ENCODE assay signal across 8 mouse cellular contexts in the genomic region with DNA sequence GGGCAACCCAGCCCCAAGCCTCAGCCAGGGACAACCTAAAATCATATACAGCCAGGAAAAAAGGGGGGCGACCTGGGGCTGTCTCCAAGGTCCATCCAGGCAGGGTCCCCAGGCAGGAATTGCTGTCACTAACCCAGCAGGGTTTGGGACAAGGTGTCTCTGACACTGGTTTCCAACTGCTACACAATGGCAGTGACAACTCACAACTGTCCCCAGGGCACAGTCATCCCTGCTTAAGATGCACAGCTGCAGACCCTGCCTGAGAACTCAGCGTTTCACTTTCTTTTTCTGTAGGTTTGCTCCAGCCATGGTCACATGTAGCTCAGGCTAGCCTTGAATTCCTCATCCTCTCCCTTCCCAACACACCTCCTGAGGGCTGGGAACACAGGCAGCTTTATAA. TPM values are rescaled to one million over a fixed set of nuclear protein-coding genes. Genes with fewer than 3 reads are reported as not detected.
DNase-seq lines count a peak whose midpoint lies in the region; ATAC-seq and TF ChIP-seq lines count a peak whose summit lies in the region.

No protein-coding gene starts in this region.

- no peaks in the 10 kb centered on the region for H3K36me3 ChIP-seq in hindbrain, embryonic 15.5 days
- H3K36me3 ChIP-seq in liver, postnatal 0 days (replicated peaks; ENCODE audit: insufficient read depth, low read length), result no peaks in the 10 kb centered on the region

- no peaks in the 10 kb centered on the region for H3K9me3 ChIP-seq in hindbrain, embryonic 15.5 days
- no peaks in the 10 kb centered on the region for H3K9me3 ChIP-seq in liver, postnatal 0 days (ENCODE audit: low read length)

- TF ChIP-seq CTCF in cortical plate, adult 2 months (IDR thresholded peaks at IDR 0.05; ENCODE audit: extremely low read depth, insufficient read depth, low read length), result no peak
- no peak for TF ChIP-seq CTCF in liver, postnatal 0 days (IDR thresholded peaks at IDR 0.05; ENCODE audit: low read depth)

- H3K27me3 ChIP-seq in hindbrain, embryonic 15.5 days, result peaks cover 20% of the 10 kb centered on the region; the same call in 1 of the 2 replicates
- peaks cover 31% of the 10 kb centered on the region for H3K27me3 ChIP-seq in liver, postnatal 0 days (ENCODE audit: insufficient read depth, low read length)

- WGBS in hindbrain, embryonic 15.5 days, result 11% methylated on average over 2 of the region's 2 CpGs
- WGBS in liver, postnatal 0 days (ENCODE audit: insufficient replicate concordance), result 32% methylated on average over 2 of the region's 2 CpGs

- no peak overlapping the region for H3K9ac ChIP-seq in hindbrain, embryonic 15.5 days
- no peak overlapping the region for H3K9ac ChIP-seq in liver, postnatal 0 days (replicated peaks)

- 0 out of 2 replicates have a peak overlapping the region, but pooled peaks have one; percentile 26 for H3K27ac ChIP-seq in cortical plate, adult 2 months (ENCODE audit: insufficient read depth, low read length)
- H3K27ac ChIP-seq in hindbrain, embryonic 15.5 days (replicated peaks), result no peak overlapping the region
- H3K27ac ChIP-seq in liver, postnatal 0 days (ENCODE audit: low read depth), result peak overlapping the region; percentile 97; the same call in 1 of the 2 replicates

- TF ChIP-seq EP300 in liver, postnatal 0 days (IDR thresholded peaks at IDR 0.05; ENCODE audit: low read depth), result no peak

- peaks cover 8% of the 10 kb centered on the region for H3K4me1 ChIP-seq in cortical plate, adult 2 months (ENCODE audit: control insufficient read depth, insufficient read depth, low read length)
- H3K4me1 ChIP-seq in hindbrain, embryonic 15.5 days (replicated peaks), result peaks cover 69% of the 10 kb centered on the region
- peaks cover 45% of the 10 kb centered on the region for H3K4me1 ChIP-seq in liver, postnatal 0 days (ENCODE audit: insufficient read depth)

- TF ChIP-seq POLR2A in cortical plate, adult 2 months (IDR thresholded peaks at IDR 0.05; ENCODE audit: extremely low read depth, insufficient read depth, low read length), result no peak

- H3K4me2 ChIP-seq in hindbrain, embryonic 15.5 days, result peak overlapping the region; percentile 69
- H3K4me2 ChIP-seq in liver, postnatal 0 days (ENCODE audit: low read depth, low read length), result peak overlapping the region; percentile 96

- peak; percentile 44 for DNase-seq in kidney, adult 9 months
- DNase-seq in kidney, adult 18-20 months, result no peak
- DNase-seq in adrenal gland, postnatal 4 days (ENCODE audit: low spot score in 2 of 2), result peak; percentile 3
- DNase-seq in liver, postnatal 0 days, result peak; percentile 12
- peak; percentile 16 for DNase-seq in testis, postnatal 14 days (ENCODE audit: low spot score)

- ATAC-seq in hindbrain, embryonic 15.5 days (ENCODE audit: low FRiP score, low read depth), result no peak
- no peak for ATAC-seq in liver, postnatal 0 days
- ATAC-seq in granulocyte monocyte progenitor cell, adult 5-6 weeks (replicated peaks; ENCODE audit: poor library complexity, severe bottlenecking), result no peak

- peak overlapping the region; percentile 52; the same call in 1 of the 2 replicates for H3K4me3 ChIP-seq in cortical plate, adult 2 months (ENCODE audit: insufficient read depth, low read length)
- peak overlapping the region; percentile 85 for H3K4me3 ChIP-seq in hindbrain, embryonic 15.5 days
- H3K4me3 ChIP-seq in liver, postnatal 0 days (ENCODE audit: low read depth, low read length), result peak overlapping the region; percentile 76; the same call in 1 of the 2 replicates

RNA-seq across cellular contexts. Expression of a gene that starts 26.3 kb away (rescaled TPM):
- 100 to 1,000 TPM; 120 to 129 TPM for total RNA-seq in adrenal gland, postnatal 4 days (2021)
- polyA plus RNA-seq in cortical plate, adult 2 months (2012; rRNA removed), result 52.2 and 54.5 TPM in 2 replicates
- polyA plus RNA-seq in hindbrain, embryonic 15.5 days (2015; fragmentation: Nextera tagmentation; extraction: Ambion mirVana), result 26.6 and 28.0 TPM in 2 replicates
- 19.6 and 21.1 TPM in 2 replicates for polyA plus RNA-seq in liver, postnatal 0 days (2015; fragmentation: Nextera tagmentation; extraction: Ambion mirVana)
- total RNA-seq in granulocyte monocyte progenitor cell, adult 5-6 weeks (2014; fragmentation: Nextera tagmentation), result 39.6 and 41.7 TPM in 2 replicates
- 5.3 and 10.5 TPM in 2 replicates for total RNA-seq in granulocyte monocyte progenitor cell, adult 5-6 weeks (2017)

RNA-seq across cellular contexts. Expression of a gene that starts 36.2 kb away (rescaled TPM):
- 10 to 100 TPM in 1 of 2 experiments, 1 to 10 TPM in 1; 1.2 to 13.2 TPM for total RNA-seq in adrenal gland, postnatal 4 days (2021)
- polyA plus RNA-seq in cortical plate, adult 2 months (2012; rRNA removed), result 2.5 and 3.0 TPM in 2 replicates
- polyA plus RNA-seq in hindbrain, embryonic 15.5 days (2015; fragmentation: Nextera tagmentation; extraction: Ambion mirVana), result 1.4 and 1.8 TPM in 2 replicates
- polyA plus RNA-seq in liver, postnatal 0 days (2015; fragmentation: Nextera tagmentation; extraction: Ambion mirVana), result 1.7 and 2.0 TPM in 2 replicates
- total RNA-seq in granulocyte monocyte progenitor cell, adult 5-6 weeks (2014; fragmentation: Nextera tagmentation), result 37.5 and 43.6 TPM in 2 replicates
- 11.5 and 13.3 TPM in 2 replicates for total RNA-seq in granulocyte monocyte progenitor cell, adult 5-6 weeks (2017)

RNA-seq across cellular contexts. Expression of a gene that starts 40.3 kb away (rescaled TPM):
- total RNA-seq in adrenal gland, postnatal 4 days (2021), result 1 to 10 TPM; 2.6 to 4.1 TPM
- 6.8 and 7.8 TPM in 2 replicates for polyA plus RNA-seq in cortical plate, adult 2 months (2012; rRNA removed)
- 2.1 and 2.7 TPM in 2 replicates for polyA plus RNA-seq in hindbrain, embryonic 15.5 days (2015; fragmentation: Nextera tagmentation; extraction: Ambion mirVana)
- polyA plus RNA-seq in liver, postnatal 0 days (2015; fragmentation: Nextera tagmentation; extraction: Ambion mirVana), result not detected in 2 replicates
- total RNA-seq in granulocyte monocyte progenitor cell, adult 5-6 weeks (2014; fragmentation: Nextera tagmentation), result 2.2 TPM in 1 of 2 replicates, not detected in the other
- not detected in 2 replicates for total RNA-seq in granulocyte monocyte progenitor cell, adult 5-6 weeks (2017)

RNA-seq across cellular contexts. Expression of a gene that starts 44.8 kb away (rescaled TPM):
- 1 to 10 TPM; 1.7 to 1.8 TPM for total RNA-seq in adrenal gland, postnatal 4 days (2021)
- polyA plus RNA-seq in cortical plate, adult 2 months (2012; rRNA removed), result 5.8 and 5.9 TPM in 2 replicates
- 6.2 and 6.6 TPM in 2 replicates for polyA plus RNA-seq in hindbrain, embryonic 15.5 days (2015; fragmentation: Nextera tagmentation; extraction: Ambion mirVana)
- 0.40 and 0.70 TPM in 2 replicates for polyA plus RNA-seq in liver, postnatal 0 days (2015; fragmentation: Nextera tagmentation; extraction: Ambion mirVana)
- 4.0 TPM in 1 of 2 replicates, not detected in the other for total RNA-seq in granulocyte monocyte progenitor cell, adult 5-6 weeks (2014; fragmentation: Nextera tagmentation)
- 0.30 TPM in 1 of 2 replicates, not detected in the other for total RNA-seq in granulocyte monocyte progenitor cell, adult 5-6 weeks (2017)

RNA-seq across cellular contexts. Expression of a gene that starts 44.9 kb away (rescaled TPM):
- total RNA-seq in adrenal gland, postnatal 4 days (2021), result 10 to 100 TPM; 49.4 to 49.7 TPM
- polyA plus RNA-seq in cortical plate, adult 2 months (2012; rRNA removed), result 106 and 108 TPM in 2 replicates
- polyA plus RNA-seq in hindbrain, embryonic 15.5 days (2015; fragmentation: Nextera tagmentation; extraction: Ambion mirVana), result 92.2 and 94.0 TPM in 2 replicates
- 39.3 and 42.1 TPM in 2 replicates for polyA plus RNA-seq in liver, postnatal 0 days (2015; fragmentation: Nextera tagmentation; extraction: Ambion mirVana)
- 12.2 and 34.9 TPM in 2 replicates for total RNA-seq in granulocyte monocyte progenitor cell, adult 5-6 weeks (2014; fragmentation: Nextera tagmentation)
- total RNA-seq in granulocyte monocyte progenitor cell, adult 5-6 weeks (2017), result 41.8 and 46.2 TPM in 2 replicates
